In genomic region chr16:42772640-42773039, GRCm38 (mm10) we compare ENCODE assay signal across 24 mouse cellular contexts.
"Had no signal": no experiment of that assay in that cellular context is flagged by ENCODE, and none has a peak within 500 bp of the region (broad histone marks: within the 10 kb centered on the region; RNA-seq: fewer than 3 reads in every experiment).

No protein-coding gene starts in this region.

- H3K27me3 ChIP-seq: heart, embryonic 13.5 days; heart, embryonic 15.5 days; hindbrain, embryonic 12.5 days; kidney, embryonic 15.5 days; limb, embryonic 13.5 days; limb, embryonic 15.5 days; liver, embryonic 12.5 days had no signal

- H3K27ac ChIP-seq: heart, adult 2 months; heart, embryonic 13.5 days; heart, embryonic 15.5 days; hindbrain, embryonic 10.5 days; hindbrain, embryonic 12.5 days; hindbrain, embryonic 14.5 days; hindbrain, postnatal 0 days; kidney, embryonic 15.5 days; kidney, postnatal 0 days; limb, embryonic 13.5 days; limb, embryonic 15.5 days; liver, embryonic 12.5 days had no signal

- H3K4me3 ChIP-seq: heart, adult 2 months; heart, embryonic 13.5 days; heart, embryonic 15.5 days; hindbrain, embryonic 10.5 days; hindbrain, embryonic 12.5 days; kidney, embryonic 15.5 days; limb, embryonic 13.5 days; limb, embryonic 15.5 days; liver, embryonic 12.5 days had no signal

- H3K36me3 ChIP-seq: heart, embryonic 13.5 days; heart, embryonic 15.5 days; hindbrain, embryonic 10.5 days; hindbrain, embryonic 12.5 days; kidney, embryonic 15.5 days; limb, embryonic 13.5 days; limb, embryonic 15.5 days; liver, embryonic 12.5 days had no signal

- H3K4me1 ChIP-seq: heart, embryonic 13.5 days; heart, embryonic 15.5 days; hindbrain, embryonic 10.5 days; hindbrain, embryonic 12.5 days; kidney, embryonic 15.5 days; limb, embryonic 13.5 days; limb, embryonic 15.5 days; liver, embryonic 12.5 days had no signal

- H3K9me3 ChIP-seq: heart, embryonic 13.5 days; heart, embryonic 15.5 days; hindbrain, embryonic 12.5 days; kidney, embryonic 15.5 days; limb, embryonic 13.5 days; limb, embryonic 15.5 days; liver, embryonic 12.5 days had no signal

- H3K4me2 ChIP-seq: heart, embryonic 11.5 days; heart, embryonic 13.5 days; heart, embryonic 15.5 days; hindbrain, embryonic 12.5 days; hindbrain, embryonic 14.5 days; kidney, embryonic 15.5 days; limb, embryonic 13.5 days; limb, embryonic 15.5 days; liver, embryonic 12.5 days had no signal

- DNase-seq: gastrocnemius, postnatal 14 days; gastrocnemius, postnatal 36 days; heart, adult 11 months; heart, adult 2 months; heart, postnatal 14 days; heart, postnatal 4 days; kidney, adult 11 months; kidney, postnatal 14 days; kidney, postnatal 36 days; layer of hippocampus, adult 9-11 months; layer of hippocampus, postnatal 36 days; left cerebral cortex, postnatal 4 days had no signal

- H3K9ac ChIP-seq: heart, embryonic 13.5 days; heart, embryonic 15.5 days; hindbrain, embryonic 12.5 days; hindbrain, embryonic 14.5 days; kidney, embryonic 15.5 days; limb, embryonic 13.5 days; limb, embryonic 15.5 days; liver, embryonic 12.5 days had no signal
